Mouse (Mus musculus) lung, embryonic 14.5 days (tissue): ENCODE results near the gene Ern1. TPM values are rescaled to one million over a fixed set of nuclear protein-coding genes. Genes with fewer than 3 reads are reported as not detected.

Experiments used
- ATAC-seq: fragments of 200-750 bp; cut with Nextera tagmentation; 2 replicates; pipeline ENCODE4 v1.8.0; 2017; ENCODE audit warnings: mild to moderate bottlenecking, moderate TSS enrichment, moderate library complexity; ENCODE audit not compliant: insufficient read depth
- DNase-seq: peaks from one replicate; pipeline ENCODE4 v3.0.0-alpha.2; 2015
- H3K27ac ChIP-seq: fragments of 300-500 bp; sonication (generic); 2 replicates; pipeline ENCODE4 v1.5.1; 2014; ENCODE audit warnings: low read depth, mild to moderate bottlenecking, moderate library complexity
- H3K27me3 ChIP-seq: fragments of 300-500 bp; sonication (generic); 2 replicates; pipeline ENCODE4 v1.6.1; 2014; ENCODE audit warnings: low read length, control low read depth; ENCODE audit not compliant: insufficient read depth
- H3K36me3 ChIP-seq: fragments of 300-500 bp; sonication (generic); 2 replicates; pipeline ENCODE4 v1.6.1; 2014; ENCODE audit warnings: control low read depth; ENCODE audit not compliant: insufficient read depth
- H3K4me1 ChIP-seq: fragments of 300-500 bp; sonication (generic); 2 replicates; pipeline ENCODE4 v1.6.1; 2014; ENCODE audit warnings: antibody characterized with exemption, control low read depth; ENCODE audit not compliant: insufficient read depth
- H3K4me2 ChIP-seq: fragments of 300-500 bp; sonication (generic); 2 replicates; pipeline ENCODE4 v1.6.1; 2014; ENCODE audit warnings: mild to moderate bottlenecking
- H3K4me3 ChIP-seq: fragments of 300-500 bp; sonication (generic); 2 replicates; pipeline ENCODE4 v1.5.1; 2014; ENCODE audit warnings: low read depth, low read length
- H3K9ac ChIP-seq: fragments of 300-500 bp; sonication (generic); 2 replicates; pipeline ENCODE4 v1.6.1; 2014
- H3K9me3 ChIP-seq: fragments of 300-500 bp; sonication (generic); 2 replicates; pipeline ENCODE4 v1.6.1; 2016; ENCODE audit warnings: low read depth, low read length, control low read depth
- CTCF ChIP-seq: IDR thresholded peaks from 2 replicates; pipeline ENCODE4 v1.5.1; 2016; ENCODE audit warnings: antibody characterized with exemption, low read depth
- WGBS: fragments of 180-500 bp; shearing (Covaris S2); extraction: QIAGEN DNeasy Blood & Tissue Kit; methylation state at CpG from one replicate; pipeline ENCODE4 v1.1.7; 2014; 5-methylcytosine and 5-hydroxymethylcytosine counted together
- polyA plus RNA-seq: library from polyadenylated mRNA; unstranded; fragments of >200 nt; fragmentation: Nextera tagmentation; extraction: Ambion mirVana; gene quantifications from 2 replicates; pipeline ENCODE4 v1.2.1, GENCODE M21; 2014

Ern1 gene
- polyA plus RNA-seq, 1 experiment from 2014 or later: 8.6 TPM

- H3K4me1 ChIP-seq: peaks cover 10% of the 10 kb centered on the region
- peaks cover 9% of the 10 kb centered on the region; the same call in 1 of the 2 replicates for H3K36me3 ChIP-seq
- no peak overlapping the region for H3K27ac ChIP-seq
- 31% methylated on average over 5 of the region's 5 CpGs for WGBS
- no peaks in the 10 kb centered on the region for H3K9me3 ChIP-seq
- TF ChIP-seq CTCF: no peak
- peak overlapping the region; percentile 11; the same call in 1 of the 2 replicates for H3K9ac ChIP-seq
- no peak overlapping the region for H3K4me3 ChIP-seq
- no peaks in the 10 kb centered on the region for H3K27me3 ChIP-seq
- ATAC-seq (no peak), DNase-seq (no peak)
- no peak overlapping the region for H3K4me2 ChIP-seq
Measured at GRCm38 (mm10) chr11:106514446-106514845, 26.8 kb upstream of the Ern1 start.

- DNase-seq (peak; percentile 87), ATAC-seq (peak; percentile 60)
- no peaks in the 10 kb centered on the region for H3K9me3 ChIP-seq
- WGBS: 31% methylated on average over 2 of the region's 2 CpGs
- H3K9ac ChIP-seq: no peak overlapping the region
- no peak overlapping the region for H3K4me2 ChIP-seq
- TF ChIP-seq CTCF: peak; percentile 85
- no peaks in the 10 kb centered on the region for H3K27me3 ChIP-seq
- H3K4me1 ChIP-seq: peaks cover 7% of the 10 kb centered on the region
- peaks cover 8% of the 10 kb centered on the region; the same call in 1 of the 2 replicates for H3K36me3 ChIP-seq
- H3K4me3 ChIP-seq: no peak overlapping the region
- H3K27ac ChIP-seq: no peak overlapping the region
Measured at GRCm38 (mm10) chr11:106513166-106513565, 25.5 kb upstream of the Ern1 start.

GRCm38 (mm10) chr11:106512006-106512390 lies 24.3 kb upstream of the Ern1 start:
- no peaks in the 10 kb centered on the region for H3K9me3 ChIP-seq
- DNase-seq (no peak), ATAC-seq (no peak)
- peaks cover 11% of the 10 kb centered on the region; the same call in 1 of the 2 replicates for H3K36me3 ChIP-seq
- no peak for TF ChIP-seq CTCF
- H3K4me3 ChIP-seq: no peak overlapping the region
- no peak overlapping the region for H3K4me2 ChIP-seq
- no peak overlapping the region for H3K9ac ChIP-seq
- 90% methylated on average over 7 of the region's 7 CpGs for WGBS
- no peaks in the 10 kb centered on the region for H3K27me3 ChIP-seq
- H3K27ac ChIP-seq: no peak overlapping the region
- H3K4me1 ChIP-seq: peaks cover 5% of the 10 kb centered on the region; the same call in 1 of the 2 replicates

- Histone ChIP-seq H3K4me2 (no peak overlapping the region), H3K9me3 (no peaks in the 10 kb centered on the region), H3K27me3 (no peaks in the 10 kb centered on the region), H3K4me3 (no peak overlapping the region), H3K9ac (no peak overlapping the region), H3K27ac (no peak overlapping the region), H3K4me1 (peaks cover 5% of the 10 kb centered on the region; the same call in 1 of the 2 replicates), H3K36me3 (peaks cover 11% of the 10 kb centered on the region; the same call in 1 of the 2 replicates)
- TF ChIP-seq CTCF: no peak
- 84% methylated on average over 14 of the region's 14 CpGs for WGBS
- ATAC-seq: no peak
- no peak for DNase-seq
Measured at GRCm38 (mm10) chr11:106511236-106512005, 23.8 kb upstream of the Ern1 start.

- DNase-seq (no peak), ATAC-seq (no peak)
- Histone ChIP-seq H3K27ac (no peak overlapping the region), H3K4me2 (no peak overlapping the region), H3K4me1 (no peaks in the 10 kb centered on the region), H3K4me3 (no peak overlapping the region), H3K27me3 (no peaks in the 10 kb centered on the region), H3K9me3 (no peaks in the 10 kb centered on the region), H3K36me3 (peaks cover 11% of the 10 kb centered on the region; the same call in 1 of the 2 replicates), H3K9ac (no peak overlapping the region)
- TF ChIP-seq CTCF: no peak
- 78% methylated on average over 7 of the region's 7 CpGs for WGBS
Measured at GRCm38 (mm10) chr11:106507638-106508037, 20.0 kb upstream of the Ern1 start.

- no peak overlapping the region for H3K4me3 ChIP-seq
- ATAC-seq (no peak), DNase-seq (no peak)
- no peaks in the 10 kb centered on the region for H3K4me1 ChIP-seq
- H3K4me2 ChIP-seq: no peak overlapping the region
- peaks cover 4% of the 10 kb centered on the region; the same call in 1 of the 2 replicates for H3K36me3 ChIP-seq
- no peaks in the 10 kb centered on the region for H3K9me3 ChIP-seq
- H3K27me3 ChIP-seq: no peaks in the 10 kb centered on the region
- TF ChIP-seq CTCF: peak; percentile 40; the same call in 1 of the 2 replicates
- no peak overlapping the region for H3K9ac ChIP-seq
- WGBS: 83% methylated on average over 6 of the region's 6 CpGs
- no peak overlapping the region for H3K27ac ChIP-seq
Measured at GRCm38 (mm10) chr11:106506211-106506610, 18.6 kb upstream of the Ern1 start.

- Histone ChIP-seq H3K27me3 (no peaks in the 10 kb centered on the region), H3K9me3 (no peaks in the 10 kb centered on the region), H3K4me2 (no peak overlapping the region), H3K9ac (no peak overlapping the region), H3K36me3 (0 out of 2 replicates have a peak, but pooled peaks cover 4% of the 10 kb centered on the region), H3K4me3 (no peak overlapping the region), H3K27ac (0 out of 2 replicates have a peak overlapping the region, but pooled peaks have one; percentile 12), H3K4me1 (no peaks in the 10 kb centered on the region)
- TF ChIP-seq CTCF: no peak
- DNase-seq (no peak), ATAC-seq (no peak)
Measured at GRCm38 (mm10) chr11:106504129-106504528, 16.5 kb upstream of the Ern1 start.
